Mouse (Mus musculus) spleen, embryonic (tissue): ENCODE data around the gene Gpr4.

Experiments
- CTCF ChIA-PET: fragments of 350-600 bp; sonication (Branson Sonifier 250); formaldehyde crosslinking; loops from one replicate; lab custom pipeline; 2022; lab: Charles Lee

Gene Gpr4

GRCm38 (mm10) chr7:19211996-19212755 lies at the start of gene Gpr4:
Gpr4 (plus strand) TSS chr7:19212538.
- CTCF ChIA-PET: interaction anchor here (0.6 kb wide), 1 partner anchor 11 kb away, joined by 3 read pairs; no protein-coding TSS in a partner anchor

- CTCF ChIA-PET: no interaction called here
Observed at GRCm38 (mm10) chr7:19162928-19163327, 49.4 kb upstream of the Gpr4 start.

GRCm38 (mm10) chr7:19163752-19164151 lies 48.6 kb upstream of the Gpr4 start:
- CTCF ChIA-PET: interaction anchor here (1.4 kb wide), 1 partner anchor 14 kb away, joined by 3 read pairs; no protein-coding TSS in a partner anchor

GRCm38 (mm10) chr7:19164189-19164588 lies 48.1 kb upstream of the Gpr4 start:
- CTCF ChIA-PET: interaction anchor here (1.4 kb wide), 1 partner anchor 13 kb away, joined by 3 read pairs; no protein-coding TSS in a partner anchor

GRCm38 (mm10) chr7:19164978-19165377 lies 47.4 kb upstream of the Gpr4 start:
- CTCF ChIA-PET: interaction anchor here (0.9 kb wide), 1 partner anchor 19 kb away, joined by 3 read pairs; no protein-coding TSS in a partner anchor

- CTCF ChIA-PET: interaction anchor here (0.9 kb wide), 1 partner anchor 19 kb away, joined by 3 read pairs; no protein-coding TSS in a partner anchor
Observed at GRCm38 (mm10) chr7:19165656-19166423, 46.5 kb upstream of the Gpr4 start, which contains the start of gene Gipr. Gipr (minus strand) TSS chr7:19166127.

GRCm38 (mm10) chr7:19166990-19167389 lies 45.3 kb upstream of the Gpr4 start:
- CTCF ChIA-PET: no interaction called here

- CTCF ChIA-PET: no interaction called here
Observed at GRCm38 (mm10) chr7:19169506-19169905, 42.8 kb upstream of the Gpr4 start.

- CTCF ChIA-PET: interaction anchor here (0.6 kb wide), 1 partner anchor 404 kb away, joined by 3 read pairs; no protein-coding TSS in a partner anchor
Observed at GRCm38 (mm10) chr7:19170142-19170541, 42.2 kb upstream of the Gpr4 start.

- CTCF ChIA-PET: no interaction called here
Observed at GRCm38 (mm10) chr7:19171831-19172230, 40.5 kb upstream of the Gpr4 start.

GRCm38 (mm10) chr7:19172874-19173273 lies 39.5 kb upstream of the Gpr4 start:
- CTCF ChIA-PET: interaction anchor here (0.6 to 1.1 kb wide), 4 partner anchors 17 to 359 kb away, joined by 3 to 16 read pairs (median 3); no protein-coding TSS in a partner anchor

GRCm38 (mm10) chr7:19175708-19176515 lies 36.4 kb upstream of the Gpr4 start, which contains the start of gene Eml2:
Eml2 (plus strand) TSS chr7:19176421.
- CTCF ChIA-PET: interaction anchor here (0.6 kb wide), 1 partner anchor 22 kb away, joined by 5 read pairs; no protein-coding TSS in a partner anchor

- CTCF ChIA-PET: interaction anchor here (0.5 kb wide), 1 partner anchor 132 kb away, joined by 9 read pairs; no protein-coding TSS in a partner anchor
Observed at GRCm38 (mm10) chr7:19176516-19176947, 35.8 kb upstream of the Gpr4 start.

GRCm38 (mm10) chr7:19177216-19177615 lies 35.1 kb upstream of the Gpr4 start:
- CTCF ChIA-PET: interaction anchor here (0.5 to 0.8 kb wide), 3 partner anchors 13 to 151 kb away, joined by 3 to 9 read pairs (median 3); no protein-coding TSS in a partner anchor

- CTCF ChIA-PET: interaction anchor here (0.6 to 1.2 kb wide), 4 partner anchors 19 to 117 kb away, joined by 3 to 4 read pairs (median 3); partner anchors contain the start of gene Dmpk
Observed at GRCm38 (mm10) chr7:19178035-19178434, 34.3 kb upstream of the Gpr4 start.

GRCm38 (mm10) chr7:19178443-19179092 lies 33.8 kb upstream of the Gpr4 start:
- CTCF ChIA-PET: interaction anchor here (0.6 to 1.2 kb wide), 5 partner anchors 19 to 117 kb away, joined by 3 to 6 read pairs (median 3); partner anchors contain the start of gene Dmpk

- CTCF ChIA-PET: interaction anchor here (0.6 to 0.8 kb wide), 3 partner anchors 36 to 278 kb away, joined by 3 to 6 read pairs (median 3); no protein-coding TSS in a partner anchor
Observed at GRCm38 (mm10) chr7:19179173-19179572, 33.2 kb upstream of the Gpr4 start.

GRCm38 (mm10) chr7:19179936-19180335 lies 32.4 kb upstream of the Gpr4 start:
- CTCF ChIA-PET: interaction anchor here (0.6 to 0.8 kb wide), 2 partner anchors 47 to 277 kb away, joined by 3 read pairs; no protein-coding TSS in a partner anchor

- CTCF ChIA-PET: no interaction called here
Observed at GRCm38 (mm10) chr7:19180862-19181429, 31.4 kb upstream of the Gpr4 start.
